Mouse (Mus musculus) spleen, postnatal 14 days (tissue): Measurements from ENCODE around the gene Zfp961.
"Not testable (repeated sequence)": the region's sequence is repeated elsewhere in the genome, so short reads cannot be mapped to it uniquely, and the experiment has no call there.

Experiments
- DNase-seq, 2 experiments: peaks; one replicate each; pipeline ENCODE4 v3.0.0; 2021 to 2022; ENCODE audit warnings: low spot score in 2 of 2

Zfp961 gene

GRCm38 (mm10) chr8:71961796-71962195 is 11.0 kb downstream of the Zfp961 start:
- DNase-seq, result no peak

- no peak for DNase-seq
Measured at GRCm38 (mm10) chr8:71964051-71964450, 13.2 kb downstream of the Zfp961 start.

GRCm38 (mm10) chr8:71965166-71965565 is 14.3 kb downstream of the Zfp961 start:
- no peak for DNase-seq

GRCm38 (mm10) chr8:71966411-71966810 is 15.6 kb downstream of the Zfp961 start:
- DNase-seq, result no peak

GRCm38 (mm10) chr8:71967261-71967660 is 16.4 kb downstream of the Zfp961 start:
- no peak for DNase-seq

GRCm38 (mm10) chr8:71968100-71968499 is 17.3 kb downstream of the Zfp961 start:
- no peak for DNase-seq

GRCm38 (mm10) chr8:71968636-71969035 is 17.8 kb downstream of the Zfp961 start:
- DNase-seq, result no peak

GRCm38 (mm10) chr8:71971945-71972344 is 21.1 kb downstream of the Zfp961 start:
- DNase-seq, result no peak

GRCm38 (mm10) chr8:71974211-71974610 is 23.4 kb downstream of the Zfp961 start:
- DNase-seq, result no peak

GRCm38 (mm10) chr8:71981032-71981431 is 30.2 kb downstream of the Zfp961 start:
- DNase-seq, result no peak

- no peak for DNase-seq
Measured at GRCm38 (mm10) chr8:71981456-71981855, 30.6 kb downstream of the Zfp961 start.

GRCm38 (mm10) chr8:71984601-71985000 is 33.8 kb downstream of the Zfp961 start:
- DNase-seq, result no peak

- peak; percentile 27 to 38 for DNase-seq
Measured at GRCm38 (mm10) chr8:71988110-71988866, 37.5 kb downstream of the Zfp961 start.

- no peak for DNase-seq
Measured at GRCm38 (mm10) chr8:71988867-71989599, 38.2 kb downstream of the Zfp961 start.

- no peak for DNase-seq
Measured at GRCm38 (mm10) chr8:71999434-71999833, 48.6 kb downstream of the Zfp961 start.

GRCm38 (mm10) chr8:72000223-72000622 is 49.4 kb downstream of the Zfp961 start:
- no peak for DNase-seq

GRCm38 (mm10) chr8:72002942-72003341 is 52.1 kb downstream of the Zfp961 start:
- DNase-seq, result no peak

GRCm38 (mm10) chr8:72005912-72006311 is 55.1 kb downstream of the Zfp961 start:
- DNase-seq, result no peak

- DNase-seq, result no peak
Measured at GRCm38 (mm10) chr8:72006763-72007162, 55.9 kb downstream of the Zfp961 start.

- peak in 1 of 2 experiments; percentile 34 for DNase-seq
Measured at GRCm38 (mm10) chr8:72008134-72008641, 57.4 kb downstream of the Zfp961 start.

- peak; percentile 42 to 56 for DNase-seq
Measured at GRCm38 (mm10) chr8:72009473-72009872, 58.6 kb downstream of the Zfp961 start, which contains the start of gene Cyp4f18. TSS of gene Cyp4f18 (minus strand) at chr8:72009626.

- not testable (repeated sequence) for DNase-seq
Measured at GRCm38 (mm10) chr8:72013506-72014228, 62.8 kb downstream of the Zfp961 start.
